Comparison of ENCODE assay signal across 17 mouse cellular contexts in the genomic region with DNA sequence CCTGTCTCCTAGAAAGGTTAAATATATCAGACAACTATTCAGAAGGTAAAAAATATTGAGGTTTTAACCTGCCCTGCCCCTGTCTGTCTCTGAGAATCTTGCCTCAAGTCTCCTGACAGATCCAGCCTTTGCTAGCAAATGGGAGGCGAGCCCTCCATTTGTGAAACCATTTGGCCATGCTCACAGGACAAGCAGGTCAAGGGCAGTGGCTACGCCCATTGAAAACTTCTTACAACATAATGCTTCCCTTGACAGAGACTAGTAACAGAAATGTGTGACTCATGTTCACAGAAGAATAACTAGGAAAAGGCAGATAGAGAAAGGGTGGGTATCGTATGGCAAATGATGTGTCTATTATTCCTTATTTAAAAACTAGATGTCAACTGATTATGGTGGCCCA.
"Had no signal": no experiment of that assay in that cellular context is flagged by ENCODE, and none has a peak within 500 bp of the region (broad histone marks: within the 10 kb centered on the region; RNA-seq: fewer than 3 reads in every experiment).

No protein-coding gene starts in this region.

- H3K9me3 ChIP-seq: lung, embryonic 15.5 days; midbrain, embryonic 15.5 days; neural tube, embryonic 12.5 days; stomach, embryonic 15.5 days had no signal

- H3K4me3 ChIP-seq: lung, embryonic 15.5 days; megakaryocyte, embryonic 14.5 days; midbrain, embryonic 13.5 days; midbrain, embryonic 15.5 days; neural tube, embryonic 12.5 days; stomach, embryonic 15.5 days had no signal

- H3K4me1 ChIP-seq: lung, embryonic 15.5 days; megakaryocyte, embryonic 14.5 days; stomach, embryonic 15.5 days had no signal

- DNase-seq: lung, adult 2 months; lung, postnatal 14 days; lung, postnatal 36 days; right cerebral cortex, postnatal 14 days; thymus, adult 2 months; thymus, postnatal 25 days; thymus, postnatal 4 days had no signal

- H3K4me2 ChIP-seq: lung, embryonic 15.5 days; midbrain, embryonic 11.5 days; midbrain, embryonic 13.5 days; midbrain, embryonic 15.5 days; neural tube, embryonic 12.5 days; stomach, embryonic 15.5 days had no signal

- H3K36me3 ChIP-seq: lung, embryonic 15.5 days; midbrain, embryonic 15.5 days; stomach, embryonic 15.5 days had no signal

- ATAC-seq: lung, postnatal 0 days; midbrain, embryonic 13.5 days; midbrain, embryonic 15.5 days had no signal

- H3K27me3 ChIP-seq: megakaryocyte, embryonic 14.5 days; midbrain, embryonic 15.5 days; neural tube, embryonic 12.5 days; stomach, embryonic 15.5 days had no signal

- H3K9ac ChIP-seq: lung, embryonic 15.5 days; midbrain, embryonic 13.5 days; midbrain, embryonic 15.5 days; neural tube, embryonic 12.5 days; stomach, embryonic 15.5 days had no signal

- H3K27ac ChIP-seq: lung, embryonic 15.5 days; macrophage; midbrain, embryonic 13.5 days; midbrain, embryonic 15.5 days; neural tube, embryonic 12.5 days; stomach, embryonic 15.5 days; stomach, postnatal 0 days had no signal
